Mouse (Mus musculus): Measurements from ENCODE around the gene Hbb-bh2.
A peak's percentile ranks its signal among the peaks of the same experiment; 100 is the strongest.
"Not testable (repeated sequence)": the region's sequence is repeated elsewhere in the genome, so short reads cannot be mapped to it uniquely, and the experiment has no call there.

Gene Hbb-bh2

GRCm38 (mm10) chr7:103840268-103840667 lies at the start of gene Hbb-bh2:
Gene Hbb-bh2, minus strand, starts transcription at chr7:103840520.
- no peak for DNase-seq

DNA sequence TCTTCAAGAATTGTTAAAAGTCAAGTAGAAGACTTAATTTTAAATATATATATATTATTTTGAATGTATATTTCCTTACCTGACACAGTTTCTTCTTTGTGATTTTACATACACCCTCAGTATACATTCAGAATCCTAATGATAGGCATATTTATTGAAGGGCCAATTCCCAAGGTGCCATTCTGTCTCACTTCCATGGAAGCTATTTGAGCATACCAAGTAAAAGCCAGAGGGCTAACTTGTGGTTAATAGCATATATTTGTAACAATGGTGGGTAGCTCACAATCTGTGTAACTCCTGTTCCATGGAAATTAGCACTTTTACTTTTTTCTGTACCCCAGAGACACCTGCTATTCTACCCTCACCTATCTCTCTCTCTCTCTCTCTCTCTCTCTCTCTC lies 45.8 kb upstream of the Hbb-bh2 start, which contains the start of gene Olfr66:
TSS of gene Olfr66 (minus strand) at position 101 of the 400 bp plus-strand sequence.
- no peak for DNase-seq

GRCm38 (mm10) chr7:103877093-103877492 lies 36.8 kb upstream of the Hbb-bh2 start:
- no peak for DNase-seq

DNA sequence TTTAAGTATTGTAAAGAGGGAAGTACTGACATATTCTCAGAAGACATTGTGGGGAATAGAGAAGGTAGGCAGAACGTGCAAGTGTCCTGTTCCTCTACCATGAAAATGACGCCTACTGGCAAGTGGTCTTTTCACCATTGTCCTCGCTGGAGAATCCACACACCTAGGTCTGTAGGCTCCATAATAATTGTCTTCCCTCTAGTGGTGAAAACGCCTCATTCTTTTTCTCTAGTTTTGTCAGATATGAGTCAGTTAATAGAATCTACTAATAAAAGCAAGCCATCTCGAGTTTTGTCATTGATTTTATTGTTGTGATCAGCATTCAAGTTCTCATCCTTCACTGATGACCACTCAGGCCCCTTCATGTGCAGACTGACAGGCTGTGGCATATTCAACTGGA lies 34.1 kb upstream of the Hbb-bh2 start:
- no peak for DNase-seq

GRCm38 (mm10) chr7:103873064-103873463 lies 32.7 kb upstream of the Hbb-bh2 start:
- no peak for DNase-seq

GRCm38 (mm10) chr7:103870667-103871066 lies 30.3 kb upstream of the Hbb-bh2 start:
- no peak for DNase-seq

DNA sequence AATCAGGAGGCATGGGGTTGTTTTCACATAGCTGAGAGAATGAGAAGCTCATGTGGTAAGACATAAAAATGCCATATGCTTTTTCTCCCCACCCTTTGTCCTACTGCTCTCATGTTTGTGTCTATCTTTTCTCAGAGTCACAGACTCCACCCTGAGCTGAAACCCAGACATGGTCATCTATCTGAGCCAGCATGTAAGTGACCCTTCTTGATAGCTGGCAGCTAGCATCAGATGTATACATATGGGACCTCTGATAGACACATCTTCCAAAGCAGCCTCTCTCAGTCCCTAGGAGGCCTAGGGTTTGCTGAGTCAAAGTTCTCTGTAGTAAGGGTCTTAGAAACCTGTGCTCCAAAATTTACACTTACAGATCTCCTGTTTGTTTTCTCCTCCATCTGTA lies 25.4 kb upstream of the Hbb-bh2 start:
- no peak for DNase-seq

GRCm38 (mm10) chr7:103861531-103861930 lies 21.2 kb upstream of the Hbb-bh2 start:
- no peak for DNase-seq

DNA sequence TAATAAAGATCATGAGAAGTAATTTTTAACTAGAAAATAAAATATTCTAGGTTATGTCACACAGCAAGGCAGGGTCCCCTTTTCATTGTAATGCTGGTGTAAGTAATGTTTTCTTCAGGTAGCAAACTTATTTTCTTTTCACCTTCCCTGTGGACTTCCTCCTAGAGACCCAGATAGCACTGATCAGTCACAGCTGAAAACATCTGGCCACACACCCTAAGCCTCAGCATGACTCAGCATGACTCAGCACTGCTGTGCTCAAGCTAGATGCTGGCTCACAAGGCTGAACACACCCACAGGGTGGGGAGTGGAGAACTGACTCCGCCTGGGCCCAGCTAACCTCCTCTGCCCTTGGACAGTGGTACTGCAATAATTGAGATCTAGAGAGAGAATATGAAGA lies 20.5 kb upstream of the Hbb-bh2 start:
- DNase-seq: peak; percentile 1

DNA sequence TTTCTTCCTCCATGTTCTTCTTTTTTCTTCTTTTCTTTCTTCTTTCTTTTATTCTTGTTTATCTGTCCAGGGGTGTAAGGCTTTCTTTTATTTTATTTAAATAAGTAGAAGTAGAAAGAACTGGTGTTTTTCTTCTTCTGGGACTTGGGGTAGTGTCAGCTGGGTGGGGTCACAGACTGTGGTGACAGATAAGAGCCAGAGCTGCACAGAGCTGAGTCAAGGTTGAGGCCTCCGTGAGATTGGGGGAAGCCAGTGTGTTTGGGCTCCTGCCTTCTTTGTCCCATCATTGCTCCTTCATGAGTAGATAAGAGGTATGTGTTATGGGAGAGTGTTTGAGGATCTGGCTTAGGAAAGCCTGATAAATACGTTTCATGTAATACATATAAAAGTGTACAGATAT lies 18.8 kb upstream of the Hbb-bh2 start:
- DNase-seq: no peak

DNA sequence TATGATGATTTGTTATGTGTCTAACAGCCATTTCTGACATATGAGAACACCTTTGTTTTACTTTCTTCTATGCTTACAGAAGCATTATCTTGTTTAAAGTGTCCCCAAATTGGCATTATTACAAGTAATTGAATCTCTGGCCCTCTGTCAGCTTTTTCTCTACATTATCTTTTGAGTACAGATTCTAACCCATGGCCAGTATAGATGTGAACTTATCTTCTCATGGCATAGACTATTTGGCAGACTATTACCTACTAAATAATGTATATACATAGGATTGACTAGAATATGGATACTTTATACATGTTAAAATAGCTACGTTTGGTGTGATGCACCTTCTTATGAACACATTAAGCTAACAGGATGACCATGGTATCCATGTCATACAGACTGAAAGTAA lies 14.3 kb upstream of the Hbb-bh2 start:
- DNase-seq: no peak

DNA sequence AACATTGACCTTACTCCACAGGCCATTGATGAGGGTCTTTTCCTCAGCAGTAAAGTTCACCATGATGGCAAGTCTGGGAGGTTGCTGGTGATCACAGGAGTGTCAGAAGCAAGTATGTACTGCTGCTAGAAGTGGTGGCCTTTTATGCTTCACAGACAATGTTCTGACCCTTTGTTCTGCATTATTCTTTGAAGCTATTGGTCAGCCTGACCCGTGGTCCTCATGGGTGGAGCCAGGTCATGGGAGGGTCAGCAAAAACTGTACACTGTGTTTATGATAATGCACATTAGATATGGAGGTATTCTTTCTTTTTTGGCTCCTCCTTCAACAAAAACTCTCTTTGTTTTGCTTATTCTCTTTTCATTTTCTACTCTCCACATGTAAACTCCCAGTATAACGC lies 12.8 kb upstream of the Hbb-bh2 start, which contains the start of gene Hbb-y:
TSS of gene Hbb-y (minus strand) at position 127 of the 400 bp plus-strand sequence.
- no peak for DNase-seq

DNA sequence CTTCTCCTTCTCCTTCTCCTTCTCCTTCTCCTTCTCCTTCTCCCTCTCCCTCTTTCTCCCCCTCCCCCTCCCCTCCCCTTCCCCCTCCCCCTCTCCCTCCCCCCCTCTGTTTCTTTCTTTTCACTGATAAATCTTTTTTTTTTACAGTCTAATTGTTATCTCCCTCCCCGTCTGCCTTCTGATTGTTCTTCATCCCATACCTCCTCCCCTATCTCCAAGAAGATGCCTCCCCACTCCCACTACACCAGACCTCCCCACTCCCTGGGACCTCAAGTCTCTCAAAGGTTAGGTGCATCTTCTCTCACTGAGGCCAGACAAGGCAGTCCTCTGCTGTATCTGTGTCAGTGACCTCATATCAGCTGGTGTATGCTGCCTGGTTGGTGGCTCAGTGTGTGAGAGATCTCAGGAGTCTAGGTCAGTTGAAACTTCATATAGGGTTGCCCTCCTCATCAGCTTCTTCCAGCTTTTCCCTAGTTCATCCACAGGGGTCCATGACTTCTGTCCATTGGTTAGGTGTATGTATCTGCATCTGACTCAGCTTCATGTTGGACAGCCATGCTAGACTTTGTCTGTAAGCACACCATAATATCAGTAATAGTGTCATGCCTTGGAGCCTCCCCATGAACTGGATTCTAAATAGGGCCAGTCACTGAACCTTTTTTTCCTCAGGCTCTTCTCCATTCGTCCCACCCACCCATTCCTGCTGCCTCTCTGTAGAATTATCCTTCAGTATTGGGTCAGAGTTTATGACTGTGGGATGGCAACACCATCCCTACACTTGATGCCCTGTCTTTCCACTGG lies 4.4 kb upstream of the Hbb-bh2 start:
- no peak for DNase-seq

GRCm38 (mm10) chr7:103843034-103843433 lies 2.7 kb upstream of the Hbb-bh2 start, which contains the start of gene Hbb-bh1:
Gene Hbb-bh1, minus strand, starts transcription at chr7:103843164.
- DNase-seq: no peak

DNA sequence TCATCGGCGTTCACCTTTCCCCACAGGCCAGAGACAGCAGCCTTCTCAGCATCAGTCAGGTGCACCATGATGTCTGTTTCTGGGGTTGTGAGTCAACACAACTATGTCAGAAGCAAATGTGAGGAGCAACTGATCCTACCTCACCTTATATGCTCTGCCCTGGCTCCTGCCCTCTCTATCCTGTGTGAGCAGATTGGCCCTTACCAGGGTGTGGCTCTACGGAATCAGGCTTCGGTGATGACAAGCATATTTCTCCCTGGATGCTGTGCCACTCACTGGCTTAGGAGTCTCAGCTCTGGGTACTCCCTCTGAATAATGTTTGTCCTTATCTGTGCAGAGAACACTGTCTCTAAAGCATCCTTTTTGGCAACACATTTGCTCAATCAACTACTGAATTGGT lies 12.5 kb downstream of the Hbb-bh2 start, which contains the start of gene Hbb-bs:
TSS of gene Hbb-bs (minus strand) at position 289 of the 400 bp plus-strand sequence.
- no peak for DNase-seq

- DNase-seq: not testable (repeated sequence)
These were observed 13.2 kb downstream of the Hbb-bh2 start for GRCm38 (mm10) chr7:103827139-103827538.

GRCm38 (mm10) chr7:103826255-103826887 lies 13.9 kb downstream of the Hbb-bh2 start:
- DNase-seq: no peak

GRCm38 (mm10) chr7:103825536-103826254 lies 14.6 kb downstream of the Hbb-bh2 start:
- no peak for DNase-seq

DNA sequence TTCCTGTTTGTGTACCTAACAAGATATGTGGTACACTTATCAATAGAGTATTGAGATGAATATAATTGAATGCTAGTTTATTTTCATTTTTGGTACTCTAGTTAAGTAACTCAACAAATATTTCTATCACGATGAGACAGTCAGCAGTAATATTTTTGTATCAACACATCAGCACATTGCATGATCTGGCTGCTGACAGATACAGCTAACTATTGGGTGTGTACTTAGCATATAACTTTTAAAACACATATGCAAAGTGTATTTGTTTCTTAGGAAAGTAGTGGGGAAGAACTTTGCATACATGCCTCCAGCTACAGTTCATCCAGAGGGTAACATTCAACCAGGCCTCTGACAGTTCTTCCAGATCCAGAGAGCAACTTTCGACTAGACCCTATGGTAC lies 15.7 kb downstream of the Hbb-bh2 start:
- no peak for DNase-seq

DNA sequence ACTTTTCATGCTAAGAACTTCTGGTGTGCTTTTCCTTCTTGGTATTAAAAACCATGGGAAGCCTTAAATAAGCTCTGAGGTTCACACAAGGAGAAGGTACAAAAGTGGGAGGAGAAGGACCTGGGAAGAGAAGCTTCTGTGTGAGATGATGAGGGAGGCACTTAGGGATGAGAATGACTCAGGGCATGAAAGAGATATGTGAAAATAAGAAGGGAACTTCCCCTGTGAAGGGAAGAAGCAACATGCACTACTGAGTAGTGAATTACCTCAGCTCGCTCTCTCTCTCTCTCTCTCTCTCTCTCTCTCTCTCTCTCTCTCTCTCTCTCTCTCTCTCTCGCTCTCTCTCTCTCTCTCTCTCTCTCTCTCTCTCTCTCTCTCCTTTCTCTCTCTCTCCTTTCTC lies 25.2 kb downstream of the Hbb-bh2 start:
- DNase-seq: not testable (repeated sequence)

DNA sequence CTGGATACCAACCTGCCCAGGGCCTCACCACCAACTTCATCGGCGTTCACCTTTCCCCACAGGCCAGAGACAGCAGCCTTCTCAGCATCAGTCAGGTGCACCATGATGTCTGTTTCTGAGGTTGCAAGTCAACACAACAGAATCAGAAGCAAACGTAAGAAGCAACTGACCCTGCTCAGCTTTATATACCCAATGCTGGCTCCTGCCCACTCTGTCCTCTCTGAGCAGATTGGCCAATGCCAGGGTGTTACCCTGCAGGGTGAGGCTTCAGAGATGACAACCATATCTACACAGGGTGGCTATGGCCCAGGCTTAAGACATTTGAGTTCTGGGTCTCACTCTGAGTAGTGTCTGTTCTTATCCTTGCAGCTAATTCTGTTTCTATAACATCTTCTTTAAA lies 26.6 kb downstream of the Hbb-bh2 start, which contains the start of gene Hbb-bt:
TSS of gene Hbb-bt (minus strand) at position 231 of the 400 bp plus-strand sequence.
- DNase-seq: no peak

DNA sequence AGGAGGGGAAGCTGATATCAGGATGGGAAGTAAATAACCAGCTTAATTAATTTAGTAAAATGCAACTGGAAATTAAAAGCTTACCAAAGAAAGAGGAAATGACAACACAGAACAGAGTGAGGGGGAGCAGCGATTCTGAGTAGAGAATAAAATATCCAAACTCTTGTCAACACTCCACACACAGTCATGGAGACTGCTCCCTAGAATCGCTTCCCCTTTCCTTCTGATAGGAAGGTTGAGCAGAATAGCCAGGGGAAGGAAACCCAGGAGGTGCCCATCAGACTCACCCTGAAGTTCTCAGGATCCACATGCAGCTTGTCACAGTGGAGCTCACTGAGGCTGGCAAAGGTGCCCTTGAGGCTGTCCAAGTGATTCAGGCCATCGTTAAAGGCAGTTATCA lies 27.2 kb downstream of the Hbb-bh2 start:
- DNase-seq: not testable (repeated sequence)

GRCm38 (mm10) chr7:103812174-103812573 lies 28.1 kb downstream of the Hbb-bh2 start:
- DNase-seq: no peak
